Mouse (Mus musculus) neutrophil, adult 65 days (primary cell): ENCODE measurements around the gene St6gal2. TPM values are rescaled to one million over a fixed set of nuclear protein-coding genes. Genes with fewer than 3 reads are reported as not detected.

Source experiments
- total RNA-seq: library from RNA; stranded (reverse); gene quantifications from 2 replicates; pipeline ENCODE4 v1.2.4, GENCODE M21; 2023

The St6gal2 gene
- not detected in 2 replicates for total RNA-seq

DNA sequence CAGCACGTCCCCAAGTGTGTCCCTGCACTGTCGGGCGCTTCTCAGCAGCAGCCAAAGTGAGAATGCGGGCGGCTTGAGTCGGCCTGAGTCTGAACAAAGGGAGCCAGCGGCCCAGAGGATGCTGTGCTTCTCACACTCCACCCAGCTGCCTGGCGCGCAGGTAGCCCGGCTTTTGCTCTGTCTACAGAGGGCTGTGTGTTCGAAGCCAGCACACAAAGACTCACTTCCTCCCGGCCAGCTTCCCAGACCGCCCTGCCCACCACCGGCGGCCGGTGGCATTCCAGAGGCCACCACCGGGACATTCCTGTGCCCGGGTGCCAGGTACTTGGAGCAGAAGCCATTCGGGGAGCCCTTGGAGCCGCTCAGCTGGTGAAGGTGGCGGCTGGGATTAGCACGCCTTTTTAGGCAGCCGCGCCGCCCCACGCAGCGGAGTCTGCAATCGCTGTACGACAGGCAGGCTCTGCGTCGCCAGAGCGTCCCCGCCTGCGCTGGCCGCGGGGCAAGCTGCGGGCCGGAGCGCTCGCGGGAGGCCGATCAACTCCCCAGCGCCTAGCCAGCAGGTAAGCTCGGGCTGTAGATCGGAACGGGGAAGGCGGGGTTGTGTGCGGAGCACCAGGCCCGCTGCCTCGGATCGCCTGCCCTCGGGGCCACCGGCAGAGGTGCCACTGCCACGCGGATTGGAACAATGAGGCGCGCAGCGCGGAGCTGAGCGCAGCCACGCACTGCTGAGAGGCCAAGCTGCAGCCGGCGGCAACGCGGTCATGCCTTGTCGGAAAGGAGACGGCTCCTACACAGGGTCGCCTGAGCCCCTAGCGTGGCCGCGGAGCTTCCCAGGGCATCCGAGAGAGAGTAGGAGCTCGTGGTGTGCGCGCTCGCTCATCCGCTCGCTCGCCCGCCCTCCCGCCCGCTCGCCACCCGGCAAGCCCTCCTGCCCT lies at the start of gene St6gal2:
Gene St6gal2 (plus strand): TSS at position 133 of the 935 bp plus-strand sequence.

Other genes with a start within 250 kb of the St6gal2 start
- gene Vmn2r118, start 179.8 kb downstream of the St6gal2 start, total RNA-seq = not detected in 2 replicates